Mouse (Mus musculus): ENCODE measurements at regions not wholly inside any gene's neighbourhood (a gene's known extent, or its start where the extent isn't known, plus 50 kb on each side); places are given as distances from the start of the nearest gene placed in this dataset.

DNA sequence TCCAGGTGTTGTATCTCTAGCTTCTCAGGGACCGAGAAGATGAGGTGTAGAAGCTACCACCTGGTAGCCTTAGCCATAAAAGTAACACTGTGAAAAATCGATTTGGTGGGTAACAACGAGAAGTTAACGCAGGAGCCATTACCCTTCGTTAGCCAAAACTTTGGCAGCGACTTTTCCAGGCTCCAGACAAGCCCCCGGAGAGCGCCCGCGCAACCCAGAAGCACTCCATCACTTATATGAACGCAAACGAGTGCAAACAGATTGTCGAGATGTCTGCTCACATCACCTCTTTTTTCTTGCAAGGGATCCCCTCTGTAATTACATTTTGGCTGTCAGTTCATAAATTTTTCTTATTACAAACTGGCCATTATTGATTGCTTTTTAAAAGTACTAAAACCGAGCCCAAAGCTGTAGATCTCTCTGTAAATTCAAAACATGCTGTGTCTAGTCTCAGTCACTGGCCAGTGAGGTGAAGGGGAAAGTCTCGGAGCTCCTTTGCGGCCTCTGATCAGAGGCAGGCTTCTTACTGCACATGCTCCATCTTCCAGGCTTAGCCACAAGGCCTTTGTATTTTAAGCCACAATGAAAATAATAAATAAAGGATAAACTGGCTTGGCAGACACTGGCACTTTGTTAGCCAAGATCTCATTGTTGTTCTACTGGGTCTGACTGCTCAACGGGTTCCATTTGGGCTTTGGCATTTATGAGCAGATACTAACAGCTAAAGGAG is 627.9 kb downstream of the Sox6 start:
- no peak for TF ChIP-seq POLR2A (IDR thresholded peaks at IDR 0.05; ENCODE audit: insufficient read depth, low read length)
- TF ChIP-seq EP300 (IDR thresholded peaks at IDR 0.05; ENCODE audit: insufficient read depth, low read depth, low read length) = no peak
- no peak for TF ChIP-seq CTCF (IDR thresholded peaks at IDR 0.05; ENCODE audit: low read depth, low read length)

Data from ES-Bruce4 (cell line).